Mouse (Mus musculus): ENCODE data around the gene Chrm3. TPM values are rescaled to one million over a fixed set of nuclear protein-coding genes. Genes with fewer than 3 reads are reported as not detected.
"Not testable (repeated sequence)": the region's sequence is repeated elsewhere in the genome, so short reads cannot be mapped to it uniquely, and the experiment has no call there.

The Chrm3 gene
- polyA plus RNA-seq (2017; shearing (Covaris generic)), result under 1 TPM; 0.14 to 0.67 (median 0.19) TPM

DNA sequence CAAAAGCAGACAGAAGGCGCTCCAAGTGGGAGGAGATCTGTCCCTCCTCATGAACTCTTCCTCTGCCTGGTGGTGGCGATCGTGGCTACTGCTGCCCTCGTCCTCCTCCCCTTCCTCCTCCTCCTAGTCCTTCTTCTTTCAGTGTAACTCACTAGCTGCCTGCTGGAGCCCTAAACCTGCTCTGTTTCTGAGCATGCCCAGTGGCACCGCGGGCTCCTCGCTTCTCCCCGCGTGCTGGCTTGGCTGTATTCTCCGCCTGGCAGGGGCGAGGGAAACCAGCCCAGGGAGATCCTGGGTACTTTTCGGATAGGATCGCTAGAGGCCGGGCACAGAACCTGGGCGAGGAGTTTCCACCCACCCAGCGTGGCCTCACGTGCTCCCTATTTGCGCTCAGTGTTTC, at the start of gene Chrm3:
TSS of gene Chrm3 (minus strand) at position 71 of the 400 bp plus-strand sequence.
- ATAC-seq, result no peak

DNA sequence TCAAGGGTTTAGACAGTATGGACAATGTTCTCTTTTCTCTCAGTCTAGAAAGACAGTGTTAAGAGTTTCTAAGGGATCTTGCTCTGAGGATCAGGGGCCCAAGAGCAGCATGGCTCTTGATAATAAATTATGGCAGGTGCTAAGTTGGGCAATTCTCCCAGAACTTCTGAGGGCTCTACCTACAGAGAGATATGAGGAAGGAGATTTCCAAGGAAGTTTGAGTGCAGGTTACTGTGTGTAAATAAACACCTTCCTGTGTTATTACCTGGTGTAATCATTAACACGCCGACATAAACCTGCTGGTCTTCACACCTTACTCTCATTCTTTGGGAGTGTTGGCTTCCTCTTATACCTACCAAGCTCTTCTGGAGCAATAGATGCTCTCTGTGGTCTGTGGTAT, 33.7 kb upstream of the Chrm3 start:
- ATAC-seq, result no peak

DNA sequence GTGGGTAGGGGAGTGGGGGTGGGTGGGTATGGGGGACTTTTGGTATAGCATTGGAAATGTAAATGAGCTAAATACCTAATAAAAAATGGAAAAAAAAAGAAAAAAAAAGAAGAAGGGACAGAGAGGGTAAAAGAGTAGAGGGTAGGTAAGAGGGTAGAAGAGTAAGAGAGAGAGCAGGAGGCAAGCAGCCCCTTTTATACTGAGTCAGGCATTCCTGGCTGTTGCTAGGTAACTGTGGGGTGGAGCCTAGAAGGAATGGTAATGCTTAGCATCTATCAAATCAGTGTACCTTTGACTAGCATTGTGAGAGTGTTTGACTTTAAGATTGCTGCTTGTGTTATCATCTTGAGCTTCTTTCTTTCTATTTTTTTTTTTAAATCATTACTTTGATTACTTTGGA, 14.8 kb upstream of the Chrm3 start:
- ATAC-seq, result not testable (repeated sequence)

DNA sequence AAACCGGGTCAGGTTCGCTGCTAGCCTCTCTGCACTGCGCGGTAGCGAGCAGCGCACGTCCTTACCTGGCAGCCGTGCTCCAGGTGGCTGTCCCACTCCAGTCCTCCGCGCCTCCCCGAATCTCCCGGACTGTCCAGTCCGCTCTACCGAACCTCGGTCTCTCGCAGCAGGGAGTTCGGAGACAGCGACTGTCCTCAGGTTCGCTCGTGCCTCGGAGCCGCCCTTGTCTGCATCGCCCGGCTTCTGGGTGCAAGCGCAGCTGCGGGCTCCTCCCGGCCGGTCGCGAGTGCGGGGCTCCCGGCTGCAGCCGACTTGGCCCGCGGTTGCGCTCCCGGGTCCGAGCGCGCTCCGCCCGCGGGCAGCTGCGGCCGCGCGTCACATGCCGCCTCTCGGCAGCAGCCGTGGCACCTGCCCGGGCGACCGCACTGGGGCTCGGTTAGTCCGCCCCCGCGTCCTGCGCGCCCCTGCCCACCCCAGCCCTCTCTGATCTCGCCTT, 400 bp downstream of the Chrm3 start:
- ATAC-seq, result no peak

DNA sequence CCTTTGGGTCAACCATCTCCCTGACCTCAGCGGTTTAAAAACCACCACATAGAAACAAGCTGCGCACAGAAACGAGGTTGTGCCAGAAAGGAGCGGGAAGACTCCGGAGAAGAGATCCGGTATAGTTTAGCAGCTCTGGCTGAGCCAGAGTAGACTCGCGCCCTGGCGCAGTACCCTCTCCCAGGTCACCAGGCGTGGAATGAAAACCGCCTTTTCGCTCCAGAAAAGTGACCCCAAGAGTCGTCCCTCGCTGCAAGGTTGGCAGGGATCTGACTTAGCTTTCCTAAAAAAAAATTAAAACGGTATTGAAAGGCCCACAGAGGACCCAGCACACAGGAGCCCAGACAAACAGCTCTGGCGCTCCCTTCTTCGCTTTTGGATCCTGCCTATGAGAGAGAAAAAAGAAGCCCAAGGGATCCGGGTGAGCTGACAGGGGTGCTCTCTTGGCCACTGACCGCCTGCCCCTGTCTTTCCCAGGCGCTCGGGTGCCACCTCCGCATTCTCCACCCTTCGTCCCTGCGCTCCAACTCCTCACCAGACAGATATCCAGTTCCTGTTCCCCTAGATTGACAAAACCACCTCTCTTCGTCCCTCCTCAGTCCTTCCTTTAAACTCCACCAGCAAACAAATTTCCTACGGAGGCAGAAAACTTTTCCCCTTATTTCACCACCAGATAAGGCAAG, 990 bp downstream of the Chrm3 start:
- ATAC-seq, result no peak

DNA sequence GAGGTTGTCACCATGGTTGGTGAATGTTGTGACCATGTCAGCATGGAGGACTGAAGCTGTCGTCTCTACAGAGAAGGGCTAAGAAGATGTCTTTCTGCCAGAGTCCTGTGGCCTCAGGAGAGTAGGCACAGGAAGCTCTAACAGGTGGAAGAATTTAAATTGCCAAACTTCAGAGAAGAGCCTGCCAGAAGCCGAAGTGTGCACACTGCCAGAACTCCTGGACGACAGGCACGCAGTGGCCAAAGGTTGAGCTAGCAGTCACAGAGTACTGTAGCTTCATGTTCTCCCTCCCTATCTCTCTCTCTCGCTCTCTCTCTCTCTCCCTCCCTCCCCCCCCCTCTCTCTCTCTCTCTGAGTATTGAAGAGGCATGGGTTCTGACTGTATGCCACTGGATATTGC, 4.9 kb downstream of the Chrm3 start:
- no peak for ATAC-seq

DNA sequence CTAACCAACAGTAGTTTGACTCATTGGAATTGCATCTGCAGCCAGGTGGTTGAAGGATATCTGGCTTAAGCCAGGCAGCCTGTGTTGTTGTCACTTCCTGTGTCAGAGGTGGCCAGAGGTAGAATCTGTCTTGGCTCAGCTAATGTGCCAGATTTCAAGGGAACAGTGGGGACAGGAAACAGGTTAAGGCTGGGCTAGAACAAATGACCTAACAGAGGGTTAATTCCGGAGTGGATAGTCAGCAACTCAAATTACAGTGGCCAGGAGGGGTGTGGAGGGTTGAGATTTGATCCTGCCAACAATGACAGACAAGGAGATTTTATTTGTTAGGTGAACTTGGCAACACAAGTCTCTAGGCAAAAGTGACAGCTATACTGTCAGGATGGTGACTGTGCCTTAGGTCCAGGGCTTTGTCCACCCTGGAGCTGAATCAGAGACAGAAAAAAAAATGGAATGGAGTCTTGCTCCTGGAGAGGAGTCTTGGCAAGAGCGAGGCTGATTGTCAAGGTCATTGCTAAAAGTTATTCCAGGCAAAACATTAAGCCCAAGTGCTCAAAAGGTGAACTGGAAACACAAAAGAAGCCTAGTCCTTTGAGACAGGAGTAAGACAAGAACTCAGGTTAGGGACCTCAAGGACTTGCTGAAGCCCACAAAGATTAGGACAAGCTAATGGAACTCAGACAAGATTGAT, 5.6 kb downstream of the Chrm3 start:
- no peak for ATAC-seq

DNA sequence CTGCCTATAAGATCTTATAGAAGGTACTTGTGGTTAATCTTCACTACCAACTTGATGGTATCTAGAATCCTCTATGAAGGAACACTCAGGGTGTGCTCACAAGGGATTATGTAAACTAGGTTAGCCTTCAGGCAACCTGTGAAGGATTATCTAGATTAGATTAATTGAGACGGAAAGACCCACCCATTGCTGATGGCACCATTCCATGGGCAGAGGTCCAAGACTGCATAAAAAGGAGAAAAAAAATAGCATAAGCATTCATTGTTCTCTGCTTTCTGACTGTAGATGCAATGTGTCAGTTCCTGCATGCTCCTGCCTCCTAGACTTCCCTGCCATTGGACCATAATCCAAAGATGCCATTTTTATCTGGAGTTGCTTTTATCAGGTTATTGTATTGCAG, 8.5 kb downstream of the Chrm3 start:
- ATAC-seq, result no peak

DNA sequence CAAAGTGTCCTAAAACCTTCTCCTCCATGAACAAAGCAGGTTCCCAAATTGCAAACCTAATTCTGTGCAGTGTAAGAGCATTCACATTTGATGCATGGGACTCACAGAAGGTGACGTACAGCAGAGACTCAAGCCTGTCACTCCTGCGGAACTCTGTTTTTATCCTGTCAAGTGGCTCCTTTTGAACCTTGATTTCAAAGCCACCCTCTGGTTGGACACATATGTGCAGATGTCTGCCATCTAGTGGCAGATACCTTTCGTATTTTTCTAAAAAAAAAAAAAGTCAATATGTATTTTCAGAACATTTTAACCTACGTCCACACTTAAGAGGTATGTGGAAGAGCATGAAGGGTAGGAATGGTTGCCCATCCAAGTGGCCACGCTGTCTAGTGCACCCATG, 16.3 kb downstream of the Chrm3 start:
- ATAC-seq, result peak; percentile 89

DNA sequence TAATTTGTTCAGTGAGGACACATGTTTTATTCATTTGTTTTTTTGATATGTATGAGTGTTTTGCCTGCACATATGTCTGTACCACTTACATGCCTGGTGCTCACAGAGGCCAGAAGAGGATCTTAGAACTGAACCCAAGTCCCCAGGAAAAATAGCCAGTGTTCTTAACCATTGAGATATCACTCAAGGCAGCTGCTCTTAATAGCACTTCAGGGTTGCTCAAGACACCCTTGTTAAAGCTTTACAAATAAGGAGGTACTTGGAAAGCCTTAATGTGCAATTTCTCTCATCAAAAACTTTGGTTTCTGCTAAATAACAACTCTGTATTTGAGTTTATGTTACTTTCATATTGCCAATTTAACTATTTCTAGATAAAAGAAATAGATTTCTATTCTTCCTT, 25.1 kb downstream of the Chrm3 start:
- ATAC-seq, result no peak

DNA sequence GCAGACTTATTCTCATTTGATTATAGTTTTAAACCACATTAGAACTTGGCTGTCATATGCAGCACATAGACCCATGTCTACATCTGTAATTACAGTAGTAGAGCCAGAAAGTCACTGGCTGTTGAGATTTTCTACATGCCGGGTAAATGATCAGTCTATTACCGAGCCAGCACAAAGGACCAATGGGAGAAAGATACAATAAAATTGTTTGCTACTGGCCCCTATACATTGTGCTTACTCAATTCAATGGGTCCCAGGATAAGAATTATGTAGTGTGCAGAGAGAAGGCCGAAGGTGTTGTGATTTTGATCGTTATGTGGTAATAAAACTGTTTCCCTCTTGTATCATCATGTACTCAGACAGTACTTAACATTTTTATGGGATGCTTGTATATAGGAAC, 27.9 kb downstream of the Chrm3 start:
- no peak for ATAC-seq

DNA sequence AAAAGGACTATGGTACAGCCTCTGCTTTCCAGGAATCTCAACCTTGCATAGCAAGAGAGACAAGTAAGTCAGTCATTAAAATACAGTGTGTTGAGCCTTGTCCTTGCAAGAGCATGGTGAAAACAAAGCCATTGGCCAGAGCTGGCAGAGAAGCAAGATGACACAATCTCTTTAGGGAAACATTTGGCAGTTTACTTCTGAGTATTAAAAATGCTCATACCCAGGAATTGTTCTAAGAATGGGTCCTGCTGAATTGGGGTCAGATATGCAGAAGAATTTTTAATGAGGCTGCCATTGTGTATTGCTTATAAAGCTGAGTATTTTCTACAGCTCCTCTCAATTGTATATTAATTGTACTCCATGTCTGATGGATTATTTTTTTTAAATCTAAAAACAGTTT, 50.8 kb downstream of the Chrm3 start:
- ATAC-seq, result no peak

DNA sequence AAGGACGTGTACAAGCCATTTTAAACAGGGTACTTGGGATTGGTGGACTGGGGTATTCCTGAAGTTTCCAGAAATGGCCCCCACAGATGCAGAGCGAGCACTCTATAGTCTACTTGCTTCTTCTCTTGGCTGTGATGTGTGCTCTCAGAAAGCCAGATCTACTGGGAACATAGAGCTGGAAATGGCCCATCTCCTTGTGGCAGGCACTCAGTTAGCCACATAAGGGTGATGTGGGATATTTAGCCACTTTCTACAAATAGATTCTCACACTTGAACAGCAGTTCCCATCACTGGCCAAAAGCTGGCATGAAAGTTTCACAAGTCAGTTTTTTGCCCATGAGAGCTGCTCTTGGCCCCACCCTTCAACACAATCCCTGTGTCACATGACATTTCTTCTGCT, 65.5 kb downstream of the Chrm3 start:
- ATAC-seq, result no peak

DNA sequence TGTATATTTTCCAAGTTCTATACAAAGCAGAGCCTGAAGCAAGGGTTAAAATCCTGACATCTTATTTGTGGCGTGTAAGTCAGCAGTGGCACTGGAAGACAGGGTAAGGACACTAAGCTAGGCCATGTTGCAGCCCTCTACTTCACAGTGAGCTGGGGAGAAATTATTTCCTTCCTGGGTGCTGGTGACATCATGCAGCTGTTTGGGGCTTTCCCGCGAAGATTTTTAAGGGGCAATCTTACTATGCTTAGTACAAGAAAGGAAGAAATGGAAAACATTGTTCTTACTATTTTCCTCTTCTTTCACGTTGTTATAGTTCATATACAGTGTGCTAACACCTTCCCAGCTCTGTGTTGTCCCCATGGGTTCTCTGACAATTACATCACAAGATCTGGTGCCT, 76.3 kb downstream of the Chrm3 start:
- no peak for ATAC-seq

DNA sequence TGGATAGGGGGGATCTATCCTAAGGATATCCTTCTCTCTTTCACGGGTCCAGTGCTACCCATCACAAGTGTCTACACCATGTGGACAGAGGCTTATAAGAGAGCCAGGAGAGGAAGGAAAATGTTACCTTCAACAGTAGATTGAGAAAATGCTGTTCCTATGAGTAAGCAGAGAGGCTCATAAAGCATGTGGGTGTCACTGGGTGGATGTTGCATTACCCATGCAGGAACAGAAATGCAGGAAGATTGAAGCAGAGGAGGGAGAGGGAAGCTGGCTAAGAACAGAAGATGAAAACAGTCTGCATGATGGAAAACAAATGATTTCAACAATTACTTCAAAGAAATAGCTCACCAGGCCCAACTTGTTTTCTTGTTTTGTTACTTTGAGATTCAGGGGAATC, 85.7 kb downstream of the Chrm3 start:
- ATAC-seq, result no peak

DNA sequence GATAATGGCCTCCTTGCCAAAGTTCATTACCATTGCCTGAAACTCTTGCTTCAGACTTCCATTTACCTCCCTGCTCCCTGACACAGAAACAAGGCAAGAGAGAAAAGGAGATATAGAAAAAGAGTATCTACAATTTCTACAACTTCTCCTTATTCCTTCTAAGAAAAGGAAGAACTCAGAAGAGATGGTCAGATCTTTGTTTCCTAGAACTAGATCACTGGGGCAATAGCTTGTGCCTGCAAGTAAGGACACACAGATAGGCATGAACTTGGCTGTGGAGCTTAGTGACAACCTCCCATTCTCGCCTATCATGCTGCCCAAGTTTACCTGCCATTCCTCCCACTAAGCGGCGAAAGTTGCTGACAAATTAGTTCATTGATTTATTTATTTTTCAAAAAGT, 96.9 kb downstream of the Chrm3 start:
- ATAC-seq, result no peak

DNA sequence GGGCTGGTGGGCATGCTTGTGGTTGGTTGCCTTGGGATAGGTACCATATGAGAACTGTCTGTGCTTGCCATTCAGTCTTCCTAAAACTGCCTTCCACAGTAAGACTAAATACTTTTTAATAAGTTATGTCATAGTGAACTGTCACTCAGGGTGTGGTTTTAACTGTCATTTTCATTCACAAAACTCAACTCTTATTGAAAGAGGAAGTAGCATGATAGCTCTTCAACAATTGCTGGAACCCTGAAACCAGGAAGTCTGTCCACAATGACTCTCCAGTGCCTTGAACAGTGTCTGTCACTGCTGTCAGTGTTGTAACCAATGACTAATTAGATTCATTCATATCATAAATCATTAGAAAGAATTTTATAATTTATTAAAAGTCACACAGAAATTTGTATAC, 107.6 kb downstream of the Chrm3 start:
- ATAC-seq, result no peak

DNA sequence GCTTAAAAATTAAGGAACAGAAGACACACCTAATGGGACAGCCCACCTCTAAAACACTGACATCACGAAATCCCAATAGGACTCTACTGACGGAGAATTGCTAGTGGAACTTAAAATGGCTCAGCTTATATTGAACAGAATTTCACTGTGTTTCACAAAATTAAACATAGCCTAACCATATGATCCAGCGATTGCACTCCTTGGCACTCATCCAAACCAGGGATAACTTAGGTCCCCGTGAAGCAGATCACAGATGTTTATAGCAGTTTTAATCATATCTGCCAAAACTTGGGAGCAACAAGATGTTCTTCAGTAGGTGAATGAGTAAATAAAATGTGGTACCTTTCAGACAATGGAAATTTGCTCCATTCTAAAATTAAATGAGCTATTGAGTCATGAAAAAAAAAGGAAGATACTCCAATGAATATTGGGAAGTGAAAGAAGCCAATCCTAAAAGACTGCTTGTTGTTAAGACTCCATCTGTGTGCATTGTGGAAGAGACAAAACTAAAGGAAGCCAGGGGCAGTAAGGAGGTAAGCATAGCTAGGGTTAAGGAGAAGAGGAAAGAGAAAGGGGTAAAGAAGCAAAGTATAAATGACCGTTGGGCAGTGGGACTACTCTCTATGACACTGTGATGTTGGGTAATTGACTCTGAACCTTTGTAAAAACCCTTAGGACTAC, 109.0 kb downstream of the Chrm3 start:
- ATAC-seq, result no peak

DNA sequence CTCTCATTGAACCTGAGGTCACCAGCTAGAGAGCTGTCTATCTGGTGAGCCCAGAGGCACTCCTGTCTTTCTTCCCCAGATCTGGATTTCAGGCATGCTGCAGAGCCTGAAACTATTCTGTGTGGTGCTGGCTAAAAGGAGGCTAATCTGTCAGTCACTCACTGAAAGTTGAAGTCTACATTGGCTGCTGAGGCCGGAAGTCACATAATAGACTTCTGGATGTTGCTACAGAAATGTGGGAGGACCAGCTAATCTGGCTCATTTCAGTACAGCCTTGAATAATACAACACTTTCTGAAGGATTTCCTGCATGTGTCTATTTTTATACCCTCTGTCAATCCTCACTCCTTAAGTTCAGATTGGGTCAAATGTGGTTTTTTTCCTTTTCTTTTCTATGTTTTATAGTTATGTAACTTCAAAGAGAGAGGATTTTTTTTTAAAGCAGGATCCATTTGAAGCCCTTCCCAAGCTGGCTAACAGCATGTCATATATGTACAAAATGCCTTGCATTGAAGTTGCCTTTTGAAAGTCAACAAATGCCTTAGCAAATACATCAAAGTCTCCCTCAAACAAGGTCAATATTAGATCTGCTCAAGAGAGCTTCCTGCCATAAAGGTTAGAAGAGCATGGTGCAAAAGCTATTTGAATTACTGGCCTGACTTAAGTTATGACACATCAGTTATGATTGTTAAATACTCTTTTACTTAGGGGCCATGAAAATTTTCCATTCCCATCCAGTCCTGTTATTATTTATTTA, 116.2 kb downstream of the Chrm3 start:
- peak; percentile 25 for ATAC-seq

DNA sequence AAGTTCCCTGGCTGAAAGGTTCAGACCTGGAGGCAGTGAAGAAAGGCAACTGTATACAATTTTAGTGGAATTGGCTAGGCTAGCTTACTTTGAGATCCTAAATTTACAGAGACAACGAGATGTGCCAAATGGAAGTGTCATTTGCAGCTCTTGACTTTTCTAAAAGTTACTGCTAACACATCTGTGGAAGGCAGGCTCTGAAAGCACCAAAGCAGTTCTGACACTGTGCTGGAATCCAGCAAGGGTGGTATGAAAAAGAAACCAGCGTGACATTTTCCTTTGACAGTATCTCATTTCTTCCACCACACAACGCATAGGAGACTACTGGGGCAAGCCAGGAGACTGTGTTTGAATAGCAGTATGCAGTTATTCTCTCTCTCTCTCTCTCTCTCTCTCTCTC, 120.4 kb downstream of the Chrm3 start:
- ATAC-seq, result no peak

DNA sequence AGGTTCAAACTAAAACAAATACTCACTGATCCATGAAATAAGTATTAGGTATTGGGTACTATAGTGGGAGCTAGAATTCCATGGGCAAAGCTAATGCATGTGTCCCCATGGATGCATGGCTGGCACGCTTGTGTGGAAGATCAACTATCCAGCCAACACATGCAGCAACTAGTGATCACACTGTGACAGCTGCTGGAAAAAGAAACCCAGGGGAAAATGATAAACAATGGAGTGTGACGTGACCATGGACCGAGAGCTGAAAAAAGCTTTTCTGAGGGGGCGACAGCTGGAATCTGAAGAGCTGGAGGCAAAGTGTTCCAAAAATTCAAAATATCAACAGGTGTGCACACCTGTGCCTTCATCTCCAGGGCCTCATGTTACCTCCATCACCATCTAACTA, 120.8 kb downstream of the Chrm3 start:
- ATAC-seq, result no peak

DNA sequence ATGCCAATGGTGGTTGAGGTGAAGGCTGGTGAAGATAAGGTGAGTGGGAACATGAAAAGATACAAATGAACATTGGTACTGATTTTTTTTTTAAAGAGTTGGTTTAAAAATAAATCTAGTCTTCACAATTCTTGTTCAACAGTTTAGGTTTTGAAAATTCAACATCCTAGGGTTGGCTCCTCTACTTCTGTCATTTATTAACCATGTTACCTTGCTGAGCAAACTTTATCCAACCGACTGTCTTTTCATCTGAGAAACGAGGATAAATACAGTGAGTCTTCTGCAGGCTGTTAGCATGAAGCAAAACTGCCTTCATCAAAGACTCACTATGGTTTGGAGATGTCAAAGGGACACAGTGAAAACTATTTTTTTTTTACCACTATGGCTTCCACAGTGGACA, 123.0 kb downstream of the Chrm3 start:
- no peak for ATAC-seq

DNA sequence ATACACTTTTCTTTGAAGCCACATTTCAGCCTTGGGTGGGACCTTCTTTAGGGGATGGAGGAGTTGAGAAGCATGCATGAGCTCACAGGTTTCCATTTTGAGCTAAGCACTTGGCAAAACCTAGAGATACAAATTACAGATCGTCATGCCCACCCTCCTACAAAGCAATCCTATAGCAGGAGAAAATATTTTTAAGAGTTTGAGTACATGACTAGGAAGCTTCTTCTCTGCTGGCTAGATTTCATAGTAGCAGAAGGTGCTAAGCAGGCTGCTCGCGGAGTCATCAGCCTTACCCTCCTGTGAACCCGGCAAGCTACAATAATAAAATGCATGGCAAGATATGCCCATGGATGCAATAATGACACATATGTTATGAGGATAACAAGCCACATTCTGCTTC, 124.4 kb downstream of the Chrm3 start:
- ATAC-seq, result no peak

Measured in inflammation-experienced regulatory T-cells, adult 6 months (primary cell).